Mouse (Mus musculus) small intestine, adult 2 months (tissue): ENCODE measurements around the gene Slc22a15. TPM values are rescaled to one million over a fixed set of nuclear protein-coding genes. Genes with fewer than 3 reads are reported as not detected.
"Not testable (repeated sequence)": the region's sequence is repeated elsewhere in the genome, so short reads cannot be mapped to it uniquely, and the experiment has no call there.

Experiments
- H3K27ac ChIP-seq: fragments of 200-500 bp; 2 replicates; pipeline ENCODE4 v1.5.1; 2012; ENCODE audit warnings: low read depth, low read length, control low read depth, inconsistent platforms; ENCODE audit not compliant: insufficient read depth
- H3K27me3 ChIP-seq: fragments of 200-500 bp; 2 replicates; pipeline ENCODE4 v1.6.1; 2012; ENCODE audit warnings: mild to moderate bottlenecking, moderate library complexity, low read length, inconsistent platforms; ENCODE audit not compliant: control insufficient read depth, insufficient read depth
- H3K36me3 ChIP-seq: fragments of 200-500 bp; 2 replicates; pipeline ENCODE4 v1.6.1; 2012; ENCODE audit warnings: mild to moderate bottlenecking, low read length, control low read depth, inconsistent platforms; ENCODE audit not compliant: control insufficient read depth, insufficient read depth
- H3K4me1 ChIP-seq: fragments of 200-500 bp; 2 replicates; pipeline ENCODE4 v1.6.1; 2012; ENCODE audit warnings: low read length, inconsistent platforms, mixed read lengths; ENCODE audit not compliant: control insufficient read depth, insufficient read depth, insufficient read length
- H3K4me3 ChIP-seq: fragments of 200-500 bp; 2 replicates; pipeline ENCODE4 v1.5.1; 2012; ENCODE audit warnings: low read depth, mild to moderate bottlenecking, control low read depth, inconsistent platforms, low read length, moderate library complexity
- CTCF ChIP-seq: fragments of 200-500 bp; IDR thresholded peaks from 2 replicates; pipeline ENCODE4 v1.5.1; 2012; ENCODE audit warnings: low read depth, mild to moderate bottlenecking, control low read depth, inconsistent platforms, low read length, moderate library complexity, mixed read lengths; ENCODE audit not compliant: insufficient replicate concordance, insufficient read length; ENCODE audit errors: extremely low read depth
- POLR2A ChIP-seq: fragments of 200-500 bp; IDR thresholded peaks from 2 replicates; pipeline ENCODE4 v1.6.1; 2012; ENCODE audit warnings: low read depth, mild to moderate bottlenecking, control low read depth, inconsistent platforms, low read length, moderate library complexity
- WGBS: fragments of 180-500 bp; shearing (Covaris S2); methylation state at CpG from one replicate; pipeline ENCODE4 v1.1.7; 2018; 5-methylcytosine and 5-hydroxymethylcytosine counted together
- polyA plus RNA-seq: library from polyadenylated mRNA; depleted of rRNA; stranded (reverse); fragments of >200 nt; gene quantifications from 2 replicates; pipeline ENCODE4 v1.2.3, GENCODE M21; 2012

The Slc22a15 gene
- polyA plus RNA-seq, 1 experiment: 4.9 TPM

DNA sequence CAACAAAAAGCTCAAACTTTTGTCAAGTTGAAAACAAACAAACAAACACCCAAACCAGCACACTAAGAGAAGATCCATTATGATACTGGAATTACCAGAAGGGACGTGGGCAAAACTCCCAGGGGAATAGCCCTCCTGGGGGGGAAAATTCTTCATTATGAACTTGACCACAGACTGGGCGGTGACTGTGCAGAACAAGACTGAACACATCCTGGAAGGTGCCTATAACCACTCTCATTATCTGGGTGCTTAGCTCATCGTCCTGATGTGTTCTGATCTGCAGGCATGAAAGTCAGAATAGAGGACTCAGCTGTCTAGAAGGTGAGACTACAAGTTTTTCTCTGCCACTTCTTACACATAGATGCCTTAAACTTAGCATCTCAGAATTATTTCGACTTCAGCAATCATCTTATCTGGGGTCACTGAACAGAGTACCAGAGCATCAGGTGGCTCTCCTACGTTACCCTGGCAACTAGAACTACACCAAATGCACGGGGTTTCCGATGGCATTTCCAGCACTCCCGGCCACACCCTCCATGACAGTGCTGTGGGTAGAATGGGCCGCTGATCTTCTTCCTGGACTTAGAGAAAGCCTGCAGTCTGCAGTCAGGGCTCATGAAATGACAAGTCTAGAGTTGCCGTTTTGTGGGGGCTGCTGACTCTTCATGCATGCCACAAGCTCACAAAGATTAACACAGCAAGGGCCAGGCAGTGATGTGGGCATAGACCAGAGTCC lies 94.2 kb downstream of the Slc22a15 start:
- Histone ChIP-seq H3K36me3 (no peaks in the 10 kb centered on the region), H3K27me3 (no peaks in the 10 kb centered on the region), H3K4me3 (no peak overlapping the region), H3K27ac (no peak overlapping the region), H3K4me1 (peaks cover 2% of the 10 kb centered on the region; the same call in 1 of the 2 replicates)
- WGBS: 77% methylated on average over 10 of the region's 10 CpGs
- TF ChIP-seq POLR2A (no peak), CTCF (no peak)

DNA sequence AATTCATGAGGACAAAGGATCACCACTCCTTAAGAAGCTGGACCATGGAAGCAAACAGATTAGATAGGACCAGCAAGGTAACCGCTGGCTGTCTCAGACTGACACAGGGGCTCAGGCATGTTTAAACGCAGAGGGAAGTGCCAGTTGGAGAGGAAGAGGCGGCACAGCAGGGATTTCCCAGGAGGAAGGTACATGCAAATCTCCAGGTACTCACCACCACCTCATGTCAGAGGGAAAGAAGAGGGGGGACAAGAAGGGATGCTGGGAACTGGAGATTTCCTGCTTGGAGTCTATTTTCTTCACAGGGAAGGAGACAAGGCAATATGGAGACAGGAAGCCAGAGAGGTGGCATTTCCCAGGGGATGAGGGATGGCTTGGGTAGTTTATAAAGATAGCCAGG lies 95.7 kb downstream of the Slc22a15 start:
- Histone ChIP-seq H3K27ac (no peak overlapping the region), H3K4me1 (peaks cover 7% of the 10 kb centered on the region; the same call in 1 of the 2 replicates)
- WGBS: 45% methylated on average over 3 of the region's 3 CpGs

DNA sequence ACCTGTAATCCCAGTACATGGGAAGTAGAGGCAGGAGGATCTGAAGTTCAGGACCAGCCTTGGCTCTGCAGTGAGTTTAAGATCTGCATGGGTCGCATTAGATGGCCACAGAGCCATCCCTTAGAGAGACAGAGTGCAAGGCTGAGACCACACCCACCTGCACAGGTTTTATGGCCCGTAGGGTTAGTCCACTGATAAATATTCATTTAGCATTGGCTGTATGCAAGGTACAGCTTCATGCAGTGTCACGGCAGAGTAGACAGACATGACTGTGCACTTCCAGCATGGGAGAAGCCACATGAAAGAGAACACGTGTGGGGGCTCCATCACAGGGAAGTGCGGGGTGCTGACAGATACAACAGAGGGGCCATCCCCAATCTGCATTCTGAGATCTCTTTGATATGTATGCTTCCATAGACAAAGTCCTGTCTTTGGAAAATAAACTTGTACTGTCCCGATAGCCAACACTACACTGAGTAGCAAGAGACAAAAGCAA lies 97.0 kb downstream of the Slc22a15 start:
- Histone ChIP-seq H3K36me3 (no peaks in the 10 kb centered on the region), H3K4me3 (no peak overlapping the region), H3K4me1 (peaks cover 7% of the 10 kb centered on the region; the same call in 1 of the 2 replicates), H3K27ac (no peak overlapping the region), H3K27me3 (no peaks in the 10 kb centered on the region)
- WGBS: 43% methylated on average over 6 of the region's 6 CpGs
- TF ChIP-seq CTCF: no peak
- no peak for TF ChIP-seq POLR2A

More for the DNA sequence above, 95.7 kb downstream of the Slc22a15 start:
- TF ChIP-seq POLR2A (no peak), CTCF (no peak)
- Histone ChIP-seq H3K27me3 (no peaks in the 10 kb centered on the region), H3K36me3 (no peaks in the 10 kb centered on the region), H3K4me3 (no peak overlapping the region)

DNA sequence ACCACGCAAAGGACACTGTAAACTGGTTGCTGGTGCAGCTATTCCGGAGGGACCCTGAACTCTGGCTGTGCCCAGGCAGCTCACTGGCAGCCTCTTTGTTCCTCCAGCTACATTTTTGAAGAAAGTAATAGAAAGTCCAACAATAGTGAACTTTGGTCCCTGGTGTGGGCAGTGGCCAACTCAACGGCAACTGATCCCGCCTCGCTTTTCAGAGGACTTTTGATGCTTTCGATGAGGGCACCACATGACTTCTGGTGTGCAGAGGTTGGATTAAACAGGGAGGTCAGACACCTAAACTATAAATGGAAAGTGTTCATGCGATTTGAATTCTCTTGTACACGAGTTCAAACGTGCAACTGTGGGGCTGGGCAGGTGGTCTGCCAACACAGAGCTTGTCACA lies 99.9 kb downstream of the Slc22a15 start:
- no peak overlapping the region for H3K4me3 ChIP-seq
- H3K27me3 ChIP-seq: no peaks in the 10 kb centered on the region
- H3K4me1 ChIP-seq: peaks cover 7% of the 10 kb centered on the region; the same call in 1 of the 2 replicates
- 32% methylated on average over 9 of the region's 9 CpGs for WGBS
- H3K36me3 ChIP-seq: no peaks in the 10 kb centered on the region
- no peak overlapping the region for H3K27ac ChIP-seq
- TF ChIP-seq CTCF (no peak), POLR2A (no peak)

DNA sequence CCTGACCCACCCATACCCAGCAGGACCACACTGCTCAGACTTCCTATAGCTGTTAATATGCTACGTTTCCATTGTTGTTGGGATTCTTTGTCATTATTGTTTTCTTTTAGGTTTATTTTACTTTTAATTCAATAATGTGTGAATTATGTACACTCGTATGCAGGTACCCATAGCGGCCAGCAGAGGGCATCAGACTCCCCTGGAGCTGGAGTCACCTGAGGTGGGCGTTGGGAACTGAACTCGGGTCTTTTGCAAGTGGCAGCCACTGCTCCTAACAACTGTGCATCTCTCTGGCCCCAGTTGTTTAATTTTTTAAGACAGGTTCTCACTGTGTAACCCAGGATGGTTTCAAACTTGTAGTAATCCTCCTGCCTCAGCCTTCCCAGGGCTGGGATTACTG lies 102.2 kb downstream of the Slc22a15 start:
- no peak overlapping the region for H3K27ac ChIP-seq
- no peak overlapping the region for H3K4me3 ChIP-seq
- 83% methylated on average over 5 of the region's 5 CpGs for whole genome bisulfite sequencing
- no peak for TF ChIP-seq POLR2A
- peak; percentile 54; the same call in 1 of the 2 replicates for TF ChIP-seq CTCF
- no peaks in the 10 kb centered on the region for H3K27me3 ChIP-seq
- H3K4me1 ChIP-seq: peaks cover 7% of the 10 kb centered on the region; the same call in 1 of the 2 replicates
- no peaks in the 10 kb centered on the region for H3K36me3 ChIP-seq

DNA sequence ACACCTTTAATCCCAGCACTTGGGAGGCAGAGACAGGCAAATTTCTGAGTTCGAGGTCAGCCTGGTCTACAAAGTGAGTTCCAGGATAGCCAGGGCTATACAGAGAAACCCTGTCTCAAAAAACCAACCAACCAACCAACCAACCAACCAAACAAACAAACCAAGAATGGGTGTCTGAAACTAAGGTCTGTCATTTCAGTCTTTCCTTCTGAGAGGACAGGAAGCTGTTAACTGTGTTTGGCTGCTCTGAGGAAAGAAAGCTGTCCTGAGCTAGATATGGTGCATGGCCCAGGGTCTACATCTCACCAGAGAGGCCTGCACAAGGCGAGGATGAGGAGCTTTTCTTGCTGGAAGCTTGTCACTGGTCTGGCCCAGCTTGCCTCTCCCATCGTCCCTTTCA lies 103.5 kb downstream of the Slc22a15 start:
- not testable (repeated sequence) for H3K27ac ChIP-seq, H3K27me3 ChIP-seq, H3K4me3 ChIP-seq, H3K36me3 ChIP-seq, H3K4me1 ChIP-seq
- 88% methylated on average over 3 of the region's 3 CpGs for WGBS

DNA sequence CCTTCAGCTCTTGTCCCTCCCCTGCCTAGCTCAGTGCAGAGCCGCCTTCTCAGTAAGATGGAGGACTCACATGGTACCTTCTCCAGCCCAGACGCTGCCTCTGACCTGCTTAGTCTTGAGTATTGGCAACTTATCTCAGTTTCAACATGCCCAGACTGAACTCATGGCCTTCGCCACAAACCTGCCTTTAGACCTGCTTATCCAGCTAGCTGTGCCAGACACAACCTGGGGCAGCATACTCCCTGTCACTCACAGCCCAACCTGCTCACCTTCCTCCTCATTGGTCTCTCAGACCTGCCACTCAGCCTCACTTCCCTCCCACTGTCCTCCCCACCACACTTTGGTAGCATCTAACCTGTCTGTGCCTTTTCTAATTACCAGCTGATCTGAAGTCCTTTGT lies 108.2 kb downstream of the Slc22a15 start:
- WGBS: 76% methylated on average over 3 of the region's 3 CpGs
- H3K4me3 ChIP-seq: no peak overlapping the region
- TF ChIP-seq POLR2A (no peak), CTCF (no peak)

More for the DNA sequence above, 108.2 kb downstream of the Slc22a15 start:
- Histone ChIP-seq H3K36me3 (no peaks in the 10 kb centered on the region), H3K27ac (no peak overlapping the region), H3K27me3 (no peaks in the 10 kb centered on the region), H3K4me1 (no peaks in the 10 kb centered on the region)
